Mouse (Mus musculus): ENCODE results near the gene Marcksl1.

DNA sequence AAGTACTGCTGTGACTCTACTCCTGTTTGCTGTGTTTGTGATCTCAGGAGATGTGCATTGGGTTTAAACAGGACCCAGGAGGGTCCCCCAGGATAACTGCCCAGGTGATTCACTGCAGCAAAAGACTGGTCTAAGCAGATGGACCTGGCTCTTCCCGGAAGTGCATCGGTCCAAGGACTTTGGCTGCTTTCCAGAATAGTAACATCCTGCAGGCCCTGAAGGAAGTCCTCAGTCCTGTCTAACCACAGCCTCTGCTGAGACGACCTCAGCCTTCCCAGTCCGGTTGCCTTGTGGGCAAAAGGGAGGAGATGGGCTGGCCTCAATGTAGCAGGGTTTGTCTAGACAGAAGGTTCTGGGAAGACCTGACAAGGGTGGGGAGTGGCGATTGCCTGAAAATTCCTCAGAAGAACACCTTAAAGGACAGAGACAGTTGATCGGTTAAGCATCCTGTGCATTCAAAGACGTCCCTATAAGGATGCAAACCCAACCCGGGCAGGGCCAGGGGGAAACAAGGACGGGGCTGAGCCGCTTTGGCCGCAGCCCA is 10.4 kb upstream of the Marcksl1 start:
- TF ChIP-seq CTCF (IDR thresholded peaks at IDR 0.05; ENCODE audit: control insufficient read depth, insufficient read depth, insufficient replicate concordance, low read depth, low read length) (no peak), POLR2A (IDR thresholded peaks at IDR 0.05; ENCODE audit: control insufficient read depth, low read depth, low read length) (no peak)

Data from testis, adult 2 months (tissue).